Mouse (Mus musculus) spleen, adult 2 months (tissue): ENCODE measurements around the gene Ubtf.

ENCODE experiments used
- CTCF ChIP-seq: fragments of 200-500 bp; IDR thresholded peaks from 2 replicates; pipeline ENCODE4 v1.5.1; 2011; ENCODE audit warnings: mild to moderate bottlenecking, inconsistent platforms; ENCODE audit not compliant: insufficient read depth, insufficient read length, insufficient replicate concordance; ENCODE audit errors: extremely low read depth
- POLR2A ChIP-seq: fragments of 200-500 bp; IDR thresholded peaks from 2 replicates; pipeline ENCODE4 v1.6.1; 2011; ENCODE audit warnings: low read depth, low read length, inconsistent platforms

DNA sequence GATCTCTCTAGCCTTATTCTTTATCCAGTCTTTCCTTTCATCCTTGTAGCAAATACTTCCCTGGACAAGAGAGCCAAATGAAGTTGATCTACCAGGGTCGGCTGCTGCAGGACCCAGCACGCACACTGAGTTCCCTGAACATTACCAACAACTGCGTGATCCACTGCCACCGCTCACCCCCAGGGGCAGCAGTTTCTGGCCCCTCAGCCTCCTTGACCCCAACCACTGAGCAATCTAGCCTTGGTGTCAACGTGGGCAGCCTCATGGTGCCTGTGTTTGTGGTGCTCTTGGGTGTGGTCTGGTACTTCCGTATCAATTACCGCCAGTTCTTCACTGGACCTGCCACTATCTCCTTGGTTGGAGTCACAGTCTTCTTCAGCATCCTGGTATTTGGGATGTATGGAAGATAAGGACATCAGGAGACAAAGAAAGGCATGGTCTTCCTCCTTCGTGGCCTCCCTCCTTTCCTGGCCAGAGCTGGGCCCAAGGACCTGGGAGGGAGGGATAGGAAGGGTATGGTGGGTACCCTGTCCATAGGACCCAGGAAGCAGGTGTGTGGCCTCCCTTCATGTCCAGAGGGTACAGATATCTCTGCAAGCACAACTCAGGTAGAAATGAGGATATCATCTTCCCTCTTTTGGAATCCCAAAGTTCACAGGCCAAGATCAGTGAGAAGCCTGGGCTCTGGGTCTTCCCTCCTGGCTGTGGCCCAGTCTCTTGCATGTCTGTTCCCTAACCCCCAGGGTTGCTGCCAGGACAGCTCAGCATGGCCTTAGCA is 31.3 kb downstream of the Ubtf start:
- TF ChIP-seq CTCF (no peak), POLR2A (no peak)
